Mouse (Mus musculus) limb, embryonic 12.5 days (tissue): ENCODE results near the gene Itpr2. TPM values are rescaled to one million over a fixed set of nuclear protein-coding genes. Genes with fewer than 3 reads are reported as not detected.
A peak's percentile ranks its signal among the peaks of the same experiment; 100 is the strongest.

Experiments used
- ATAC-seq: fragments of 200-750 bp; cut with Nextera tagmentation; 2 replicates; pipeline ENCODE4 v1.8.0; 2017; ENCODE audit warnings: low read depth, moderate TSS enrichment; ENCODE audit not compliant: insufficient number of reproducible peaks, insufficient read depth, low FRiP score, low TSS enrichment
- H3K27ac ChIP-seq: fragments of 300-500 bp; sonication (generic); 2 replicates; pipeline ENCODE4 v1.5.1; 2016; ENCODE audit warnings: mild to moderate bottlenecking, moderate library complexity
- H3K27me3 ChIP-seq: fragments of 300-500 bp; sonication (generic); 2 replicates; pipeline ENCODE4 v1.6.1; 2016; ENCODE audit warnings: mild to moderate bottlenecking, moderate library complexity
- H3K36me3 ChIP-seq: fragments of 300-500 bp; sonication (generic); 2 replicates; pipeline ENCODE4 v1.6.1; 2016; ENCODE audit warnings: mild to moderate bottlenecking, moderate library complexity
- H3K4me1 ChIP-seq: fragments of 300-500 bp; sonication (generic); replicated peaks from 2 replicates; pipeline ENCODE4 v1.6.1; 2016
- H3K4me2 ChIP-seq: fragments of 300-500 bp; sonication (generic); 2 replicates; pipeline ENCODE4 v1.6.1; 2016; ENCODE audit warnings: mild to moderate bottlenecking, moderate library complexity
- H3K4me3 ChIP-seq: fragments of 300-500 bp; sonication (generic); replicated peaks from 2 replicates; pipeline ENCODE4 v1.5.1; 2016; ENCODE audit warnings: mild to moderate bottlenecking
- H3K9ac ChIP-seq: fragments of 300-500 bp; sonication (generic); replicated peaks from 2 replicates; pipeline ENCODE4 v1.6.1; 2016; ENCODE audit warnings: mild to moderate bottlenecking, moderate library complexity
- H3K9me3 ChIP-seq: fragments of 300-500 bp; sonication (generic); 2 replicates; pipeline ENCODE4 v1.6.1; 2016; ENCODE audit warnings: mild to moderate bottlenecking, moderate library complexity
- WGBS: fragments of 180-500 bp; shearing (Covaris S2); methylation state at CpG from one replicate; pipeline ENCODE4 v1.1.7; 2016; 5-methylcytosine and 5-hydroxymethylcytosine counted together
- polyA plus RNA-seq: library from polyadenylated mRNA; unstranded; fragments of >200 nt; fragmentation: Nextera tagmentation; extraction: Ambion mirVana; gene quantifications from 2 replicates; pipeline ENCODE4 v1.2.1, GENCODE M21; 2016

Itpr2 gene
- polyA plus RNA-seq, 1 experiment from 2014 or later, result 7.0 TPM

DNA sequence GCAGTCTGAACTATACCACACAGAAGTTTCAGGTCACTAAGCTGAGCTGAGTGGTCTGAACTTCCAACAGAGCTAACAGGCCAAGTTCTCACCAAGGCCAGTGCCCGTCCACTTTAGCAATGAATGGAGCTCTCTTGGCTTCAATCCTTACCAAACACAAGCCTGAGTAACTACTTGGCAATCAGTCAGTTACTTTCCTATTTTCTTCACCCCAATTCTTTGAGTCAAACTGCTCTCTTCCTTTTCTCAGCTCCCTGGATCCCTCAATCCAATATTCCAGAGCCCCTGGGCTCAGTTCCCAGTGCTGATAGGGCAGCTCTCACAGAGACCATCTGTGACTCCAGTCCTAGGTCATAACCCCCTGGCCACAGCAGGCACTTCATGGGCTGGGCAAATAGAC, 305.3 kb downstream of the Itpr2 start:
- WGBS, result 90% methylated on average over 1 of the region's 1 CpGs
- Histone ChIP-seq H3K27ac (no peak overlapping the region), H3K4me2 (no peak overlapping the region), H3K4me3 (no peak overlapping the region), H3K4me1 (no peaks in the 10 kb centered on the region), H3K36me3 (no peaks in the 10 kb centered on the region), H3K27me3 (no peaks in the 10 kb centered on the region), H3K9me3 (peaks cover 8% of the 10 kb centered on the region), H3K9ac (no peak overlapping the region)
- no peak for ATAC-seq

DNA sequence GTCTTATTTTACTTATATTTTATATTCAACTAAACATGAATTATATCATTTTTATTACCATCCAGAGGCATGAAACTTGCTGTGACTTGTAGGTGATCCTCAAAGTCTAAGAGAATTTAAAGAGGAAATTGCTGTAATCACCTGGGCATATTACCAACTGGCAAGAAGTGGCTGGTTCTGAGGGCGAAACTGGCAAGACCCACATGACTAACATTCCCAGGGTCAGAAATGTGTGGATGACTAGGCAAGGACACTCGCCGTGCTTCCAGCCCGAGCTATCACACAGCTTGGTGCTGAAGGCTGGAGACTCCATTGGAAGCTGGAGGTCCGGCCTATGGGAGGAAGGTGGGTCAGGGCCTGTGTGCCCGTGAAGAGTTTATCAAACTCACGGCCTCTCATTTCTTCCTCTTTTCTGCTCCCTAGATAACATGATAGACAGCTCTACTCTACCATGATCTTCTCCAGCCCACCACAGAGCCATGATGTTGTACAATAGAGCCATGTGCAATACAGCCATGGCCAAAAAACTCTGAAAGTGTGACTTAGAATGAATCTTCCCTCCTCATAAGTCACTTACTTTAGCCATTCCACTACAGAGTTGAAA, 306.1 kb downstream of the Itpr2 start:
- H3K4me1 ChIP-seq, result peaks cover 5% of the 10 kb centered on the region; the same call in 1 of the 2 replicates
- no peak for ATAC-seq
- 91% methylated on average over 7 of the region's 7 CpGs for WGBS
- no peak overlapping the region for H3K9ac ChIP-seq
- H3K4me2 ChIP-seq, result no peak overlapping the region
- H3K9me3 ChIP-seq, result peaks cover 8% of the 10 kb centered on the region
- no peaks in the 10 kb centered on the region for H3K36me3 ChIP-seq
- no peak overlapping the region for H3K4me3 ChIP-seq
- no peaks in the 10 kb centered on the region for H3K27me3 ChIP-seq
- H3K27ac ChIP-seq, result no peak overlapping the region

DNA sequence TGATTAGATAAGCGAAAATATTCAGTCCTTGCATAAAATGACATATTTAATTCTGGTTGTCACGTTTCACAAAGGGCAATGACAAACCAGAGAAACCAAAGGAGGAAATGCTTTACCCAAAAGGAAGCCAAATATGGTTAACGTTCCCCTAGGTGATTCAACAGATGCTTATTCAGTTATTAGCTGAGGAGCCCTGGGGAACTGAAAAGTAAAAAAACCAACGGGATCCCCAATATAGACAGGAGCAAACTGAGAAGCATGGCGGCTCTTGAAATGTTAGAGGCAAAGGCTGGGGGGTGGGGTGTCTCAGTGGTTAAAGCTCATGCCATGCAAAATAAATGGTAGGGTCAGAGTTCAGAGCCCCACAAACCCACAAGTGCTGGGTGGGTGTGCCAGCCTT, 310.1 kb downstream of the Itpr2 start:
- ATAC-seq, result no peak
- WGBS, result 83% methylated on average over 5 of the region's 5 CpGs
- Histone ChIP-seq H3K4me2 (no peak overlapping the region), H3K27ac (no peak overlapping the region), H3K36me3 (no peaks in the 10 kb centered on the region), H3K9me3 (peaks cover 8% of the 10 kb centered on the region), H3K9ac (no peak overlapping the region), H3K4me1 (peaks cover 19% of the 10 kb centered on the region), H3K27me3 (no peaks in the 10 kb centered on the region), H3K4me3 (no peak overlapping the region)

DNA sequence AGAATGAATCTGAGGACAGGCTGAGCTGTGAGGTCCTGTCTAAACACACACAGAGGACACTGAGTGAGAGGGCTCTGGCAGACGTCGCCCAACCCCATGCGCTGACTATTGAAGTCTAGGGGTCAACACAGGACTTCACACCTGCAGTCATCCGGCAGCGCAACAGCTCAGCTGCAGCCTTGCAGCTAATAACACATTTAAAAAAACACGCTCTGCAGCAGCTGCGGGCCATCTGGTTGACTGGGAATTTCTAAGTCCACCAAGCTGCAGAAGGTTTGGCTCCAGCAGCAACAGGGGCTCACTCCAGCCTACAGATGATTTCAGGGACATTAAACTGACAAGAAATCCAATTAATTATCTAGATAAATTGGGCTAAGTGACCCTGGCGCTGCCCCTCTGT, 312.0 kb downstream of the Itpr2 start:
- peak overlapping the region; percentile 39 for H3K4me2 ChIP-seq
- peaks cover 8% of the 10 kb centered on the region for H3K9me3 ChIP-seq
- no peaks in the 10 kb centered on the region for H3K27me3 ChIP-seq
- peak; percentile 56; the same call in 1 of the 2 replicates for ATAC-seq
- WGBS, result 19% methylated on average over 8 of the region's 8 CpGs
- H3K27ac ChIP-seq, result peak overlapping the region; percentile 54; the same call in 1 of the 2 replicates
- no peak overlapping the region for H3K9ac ChIP-seq
- H3K36me3 ChIP-seq, result no peaks in the 10 kb centered on the region
- H3K4me3 ChIP-seq, result no peak overlapping the region
- peaks cover 19% of the 10 kb centered on the region for H3K4me1 ChIP-seq

DNA sequence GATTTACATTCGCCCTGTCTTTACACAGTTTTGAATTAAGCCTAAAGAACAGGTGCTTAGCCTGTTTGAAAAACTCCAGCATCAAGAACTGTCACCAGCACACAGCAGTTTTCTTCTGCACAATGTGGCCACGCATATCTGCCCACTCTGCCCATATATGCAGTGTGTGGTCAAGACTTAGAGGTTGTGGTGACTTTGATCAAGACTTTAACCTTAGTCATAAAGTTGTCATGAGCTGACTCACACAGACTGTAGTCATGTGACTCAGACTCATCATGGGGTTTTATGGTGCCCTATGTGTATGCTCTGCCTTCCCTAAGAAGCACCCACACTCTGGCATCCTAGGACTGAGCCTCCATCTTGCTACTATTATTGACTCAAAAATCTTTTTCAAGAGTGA, 316.5 kb downstream of the Itpr2 start:
- 86% methylated on average over 2 of the region's 2 CpGs for WGBS
- no peak overlapping the region for H3K9ac ChIP-seq
- peaks cover 23% of the 10 kb centered on the region for H3K4me1 ChIP-seq
- no peak overlapping the region for H3K4me3 ChIP-seq
- no peaks in the 10 kb centered on the region for H3K27me3 ChIP-seq
- H3K36me3 ChIP-seq, result no peaks in the 10 kb centered on the region
- H3K27ac ChIP-seq, result no peak overlapping the region
- ATAC-seq, result no peak
- H3K9me3 ChIP-seq, result no peaks in the 10 kb centered on the region
- no peak overlapping the region for H3K4me2 ChIP-seq

DNA sequence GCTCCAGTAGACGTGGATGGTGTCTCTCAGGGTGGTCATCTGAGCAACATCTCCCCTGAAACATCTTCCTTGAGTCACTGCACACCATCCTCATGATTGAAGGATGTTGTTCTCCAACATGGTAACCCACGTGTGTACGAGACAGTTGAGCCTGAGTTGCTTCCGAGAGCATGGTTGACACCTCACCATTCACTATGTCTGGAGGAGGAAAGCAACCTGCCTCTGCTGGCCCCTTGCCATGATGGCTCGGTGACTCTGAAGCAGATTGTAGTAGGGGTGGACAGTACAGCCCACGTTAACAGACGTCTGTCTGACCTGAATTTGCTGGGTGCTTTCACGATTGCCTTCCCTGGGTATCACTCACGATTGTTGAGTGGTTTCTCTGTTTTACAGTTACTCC, 317.3 kb downstream of the Itpr2 start:
- WGBS, result 90% methylated on average over 9 of the region's 9 CpGs
- no peak overlapping the region for H3K4me3 ChIP-seq
- no peak overlapping the region for H3K9ac ChIP-seq

DNA sequence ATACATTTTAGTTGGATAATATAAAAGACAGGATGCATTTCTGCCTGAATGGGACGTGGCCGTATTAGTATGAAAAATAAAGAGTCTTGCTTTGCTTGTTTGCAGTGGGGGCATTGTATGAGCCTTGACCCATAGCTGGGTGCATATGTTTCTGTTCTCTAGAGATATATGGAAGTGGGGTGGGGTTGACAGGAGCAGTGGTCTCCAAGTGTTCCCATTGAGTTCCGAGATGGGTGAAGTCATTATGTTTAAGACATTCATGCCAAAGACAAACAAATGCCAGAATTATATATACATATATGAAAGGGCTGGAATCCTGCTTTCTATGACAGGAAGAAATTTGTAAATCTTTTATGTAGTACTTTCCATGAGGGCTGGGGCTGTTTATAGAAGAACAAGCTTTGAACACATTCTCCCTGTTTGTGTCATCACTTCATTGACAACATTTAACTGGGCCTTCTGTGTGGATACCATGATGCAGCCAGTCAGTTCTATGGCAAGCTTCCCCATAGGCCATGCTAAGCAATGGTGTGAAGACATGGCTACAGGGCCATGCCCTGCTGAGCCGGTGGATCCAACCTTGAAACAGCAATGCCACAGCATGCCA, 327.3 kb downstream of the Itpr2 start:
- Histone ChIP-seq H3K27me3 (no peaks in the 10 kb centered on the region), H3K9ac (no peak overlapping the region), H3K4me2 (no peak overlapping the region), H3K36me3 (0 out of 2 replicates have a peak, but pooled peaks cover 5% of the 10 kb centered on the region), H3K9me3 (no peaks in the 10 kb centered on the region), H3K4me1 (no peaks in the 10 kb centered on the region), H3K4me3 (no peak overlapping the region), H3K27ac (no peak overlapping the region)
- 92% methylated on average over 4 of the region's 4 CpGs for WGBS
- no peak for ATAC-seq

More for the DNA sequence above, 317.3 kb downstream of the Itpr2 start:
- H3K27me3 ChIP-seq, result no peaks in the 10 kb centered on the region
- peaks cover 16% of the 10 kb centered on the region for H3K4me1 ChIP-seq
- H3K9me3 ChIP-seq, result no peaks in the 10 kb centered on the region
- H3K36me3 ChIP-seq, result no peaks in the 10 kb centered on the region
- H3K27ac ChIP-seq, result no peak overlapping the region
- no peak for ATAC-seq
- no peak overlapping the region for H3K4me2 ChIP-seq

DNA sequence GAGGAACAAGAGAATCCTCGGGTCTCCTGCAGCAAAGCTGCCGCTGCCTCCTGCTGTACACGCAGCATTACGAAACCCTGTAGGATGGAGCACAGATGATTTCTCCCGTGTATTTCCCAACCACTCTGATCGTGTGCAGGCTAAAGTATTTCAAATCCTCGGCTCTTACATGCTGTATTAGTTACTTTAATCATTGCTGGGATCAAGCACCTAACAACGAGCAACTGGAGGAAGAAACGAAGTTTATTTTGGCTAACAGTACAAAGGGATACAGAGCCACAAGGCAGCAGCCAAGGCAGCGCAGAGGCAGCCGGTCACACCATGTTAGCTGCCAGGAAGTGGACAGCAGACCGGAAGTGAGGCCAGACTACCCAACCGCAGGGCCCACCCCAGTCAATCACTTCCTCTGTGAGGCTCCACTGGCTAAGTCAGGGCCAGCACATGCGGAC, 331.4 kb downstream of the Itpr2 start:
- Histone ChIP-seq H3K4me1 (no peaks in the 10 kb centered on the region), H3K36me3 (0 out of 2 replicates have a peak, but pooled peaks cover 5% of the 10 kb centered on the region), H3K9ac (no peak overlapping the region), H3K4me2 (no peak overlapping the region), H3K9me3 (no peaks in the 10 kb centered on the region), H3K4me3 (no peak overlapping the region), H3K27me3 (no peaks in the 10 kb centered on the region), H3K27ac (no peak overlapping the region)
- no peak for ATAC-seq
- WGBS, result 74% methylated on average over 14 of the region's 14 CpGs

DNA sequence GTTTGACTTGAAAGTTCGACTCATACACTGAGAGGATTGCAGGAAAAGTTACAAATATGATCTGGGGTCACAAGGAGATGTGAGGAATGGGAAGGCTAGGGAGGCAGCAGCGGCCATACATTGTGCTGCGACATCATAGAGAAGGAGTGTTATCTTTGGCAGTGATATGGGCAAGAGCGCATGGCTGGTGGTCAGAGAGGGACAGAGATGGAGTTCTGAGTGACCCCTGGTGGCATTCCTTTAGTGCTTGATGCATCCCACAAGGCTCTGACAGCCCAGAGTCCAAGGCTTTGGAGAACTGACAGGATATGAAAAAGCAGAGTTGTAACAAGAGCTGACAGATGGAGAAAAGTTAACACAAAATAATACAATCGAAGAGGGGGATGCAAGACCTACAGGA, 334.8 kb downstream of the Itpr2 start:
- no peaks in the 10 kb centered on the region for H3K9me3 ChIP-seq
- ATAC-seq, result no peak
- H3K9ac ChIP-seq, result no peak overlapping the region
- H3K4me3 ChIP-seq, result no peak overlapping the region
- H3K4me2 ChIP-seq, result no peak overlapping the region
- WGBS, result 83% methylated on average over 5 of the region's 5 CpGs
- no peaks in the 10 kb centered on the region for H3K27me3 ChIP-seq
- H3K36me3 ChIP-seq, result 0 out of 2 replicates have a peak, but pooled peaks cover 5% of the 10 kb centered on the region
- H3K27ac ChIP-seq, result no peak overlapping the region
- no peaks in the 10 kb centered on the region for H3K4me1 ChIP-seq

DNA sequence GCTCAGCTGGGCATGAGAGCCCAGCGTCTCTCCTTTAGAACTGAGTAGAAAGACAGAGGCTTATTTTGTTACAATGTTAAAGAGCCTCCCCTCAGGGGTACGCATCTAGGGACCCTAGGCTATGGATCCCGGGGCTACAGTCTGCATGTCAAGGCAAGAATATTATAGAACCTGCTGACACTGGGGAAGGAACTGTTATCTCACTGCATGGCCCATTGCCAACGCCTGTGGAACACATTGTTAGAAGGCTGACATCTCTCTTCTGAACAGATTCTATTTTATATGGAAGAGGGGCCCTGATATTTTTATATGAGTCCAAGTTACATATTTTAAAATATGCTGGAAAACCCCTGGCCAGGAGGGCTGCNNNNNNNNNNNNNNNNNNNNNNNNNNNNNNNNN, 342.4 kb downstream of the Itpr2 start:
- Histone ChIP-seq H3K4me1 (no peaks in the 10 kb centered on the region; the same call in 1 of the 2 replicates), H3K27me3 (no peaks in the 10 kb centered on the region), H3K27ac (no peak overlapping the region), H3K4me2 (no peak overlapping the region), H3K9me3 (no peaks in the 10 kb centered on the region), H3K4me3 (no peak overlapping the region), H3K9ac (no peak overlapping the region), H3K36me3 (no peaks in the 10 kb centered on the region)
- no peak for ATAC-seq
- 79% methylated on average over 4 of the region's 4 CpGs for WGBS

DNA sequence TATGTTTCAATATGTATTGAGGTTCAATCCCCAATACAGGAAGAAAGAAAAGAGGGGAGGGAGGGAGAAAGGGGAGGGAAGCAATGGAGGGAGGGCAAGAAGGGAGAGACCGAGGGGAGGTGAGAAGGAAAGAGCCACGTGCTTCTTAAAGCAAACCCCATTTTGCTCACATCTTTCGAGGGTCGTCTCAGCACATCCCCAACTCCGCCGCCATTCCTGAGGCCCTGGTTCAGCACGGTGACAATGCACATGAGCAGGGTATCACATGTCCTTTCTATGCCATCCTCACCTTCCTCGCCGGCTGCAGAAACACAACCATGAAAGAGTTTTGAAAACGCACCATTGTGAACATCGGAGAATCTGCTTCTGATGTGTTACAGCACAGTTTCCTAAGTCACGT, 343.3 kb downstream of the Itpr2 start:
- no peak for ATAC-seq
- no peaks in the 10 kb centered on the region for H3K36me3 ChIP-seq
- no peak overlapping the region for H3K4me2 ChIP-seq
- no peak overlapping the region for H3K4me3 ChIP-seq
- no peaks in the 10 kb centered on the region for H3K9me3 ChIP-seq
- 91% methylated on average over 12 of the region's 12 CpGs for WGBS
- H3K9ac ChIP-seq, result no peak overlapping the region
- H3K27me3 ChIP-seq, result no peaks in the 10 kb centered on the region
- H3K27ac ChIP-seq, result no peak overlapping the region
- H3K4me1 ChIP-seq, result no peaks in the 10 kb centered on the region; the same call in 1 of the 2 replicates
